Mouse (Mus musculus): ENCODE measurements at regions not wholly inside any gene's neighbourhood (a gene's known extent, or its start where the extent isn't known, plus 50 kb on each side); places are given as distances from the start of the nearest gene placed in this dataset.

DNA sequence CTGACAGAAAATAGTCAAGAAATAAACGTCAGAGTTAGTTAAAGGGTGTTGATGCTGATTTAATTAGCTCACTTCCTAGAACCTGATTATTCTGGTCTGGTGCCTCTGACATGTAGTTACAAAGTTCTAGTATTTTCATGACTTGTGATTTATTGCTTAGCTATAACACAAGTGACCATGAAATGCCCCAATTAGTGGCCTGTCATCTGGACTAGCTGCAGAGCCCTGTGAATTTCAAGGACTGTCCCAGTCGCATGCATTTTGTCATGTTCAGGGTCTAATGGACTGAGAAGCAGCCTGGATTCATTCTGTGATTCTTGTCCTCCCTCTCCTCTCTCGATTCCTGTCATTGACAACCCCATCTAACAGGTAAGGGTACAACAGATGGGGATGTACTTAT is 543.5 kb downstream of the Edem1 start:
- TF ChIP-seq CTCF (IDR thresholded peaks at IDR 0.05; ENCODE audit: low read depth) (no peak), EP300 (IDR thresholded peaks at IDR 0.05; ENCODE audit: low read depth) (no peak)
